Mouse (Mus musculus): ENCODE results near the gene Hmgcs2. TPM values are rescaled to one million over a fixed set of nuclear protein-coding genes. Genes with fewer than 3 reads are reported as not detected.

Hmgcs2 gene
- polyA plus RNA-seq, 1 experiment from 2014 or later: 34.0 TPM

- DNase-seq (ENCODE audit: low spot score) (no peak), ATAC-seq (no peak)
- no peaks in the 10 kb centered on the region for H3K27me3 ChIP-seq (replicated peaks; ENCODE audit: insufficient read depth, low read length)
- no peak overlapping the region for H3K9ac ChIP-seq (replicated peaks; ENCODE audit: low read depth)
- WGBS: 29% methylated on average over 7 of the region's 8 CpGs
- no peak overlapping the region for H3K4me2 ChIP-seq (replicated peaks; ENCODE audit: low read depth, low read length)
- H3K4me1 ChIP-seq (ENCODE audit: insufficient read depth, low read depth, low read length): no peaks in the 10 kb centered on the region
- H3K9me3 ChIP-seq (ENCODE audit: low read length): no peaks in the 10 kb centered on the region
- TF ChIP-seq CTCF (IDR thresholded peaks at IDR 0.05) (no peak), EP300 (IDR thresholded peaks at IDR 0.05) (no peak)
- H3K27ac ChIP-seq (ENCODE audit: low read length): no peak overlapping the region
- H3K4me3 ChIP-seq (ENCODE audit: low read depth, low read length): no peak overlapping the region
- no peaks in the 10 kb centered on the region for H3K36me3 ChIP-seq (ENCODE audit: insufficient read depth, low read length)
Measured at GRCm38 (mm10) chr3:98348705-98349104, 68.5 kb downstream of the Hmgcs2 start.

DNA sequence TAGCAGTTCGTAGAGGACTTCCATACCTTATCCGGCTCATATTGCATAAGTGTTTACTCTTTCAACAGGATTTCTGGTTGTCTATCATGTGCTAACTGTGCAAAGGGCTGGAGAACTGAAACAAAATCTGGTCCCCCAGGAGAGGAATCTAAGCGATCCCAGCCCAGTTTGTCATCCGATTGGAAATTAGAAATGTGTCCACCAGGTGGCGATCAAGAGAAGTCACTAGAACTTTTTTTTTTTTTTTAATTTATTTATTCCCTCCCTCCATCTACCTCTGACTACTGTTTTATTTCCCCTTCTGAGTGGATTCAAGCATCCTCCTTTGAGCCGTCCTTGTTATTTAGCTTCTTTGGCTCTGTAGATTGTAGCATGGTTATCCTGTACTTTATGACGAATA is 73.7 kb downstream of the Hmgcs2 start:
- DNase-seq (ENCODE audit: low spot score) (peak; percentile 62), ATAC-seq (no peak)
- TF ChIP-seq CTCF (IDR thresholded peaks at IDR 0.05) (peak; percentile 68), EP300 (IDR thresholded peaks at IDR 0.05) (no peak)
- Histone ChIP-seq H3K36me3 (ENCODE audit: insufficient read depth, low read length) (no peaks in the 10 kb centered on the region), H3K9me3 (ENCODE audit: low read length) (no peaks in the 10 kb centered on the region), H3K4me2 (replicated peaks; ENCODE audit: low read depth, low read length) (no peak overlapping the region), H3K4me1 (ENCODE audit: insufficient read depth, low read depth, low read length) (no peaks in the 10 kb centered on the region), H3K27ac (ENCODE audit: low read length) (no peak overlapping the region), H3K9ac (replicated peaks; ENCODE audit: low read depth) (no peak overlapping the region), H3K4me3 (ENCODE audit: low read depth, low read length) (no peak overlapping the region), H3K27me3 (replicated peaks; ENCODE audit: insufficient read depth, low read length) (no peaks in the 10 kb centered on the region)
- 21% methylated on average over 7 of the region's 7 CpGs for WGBS

DNA sequence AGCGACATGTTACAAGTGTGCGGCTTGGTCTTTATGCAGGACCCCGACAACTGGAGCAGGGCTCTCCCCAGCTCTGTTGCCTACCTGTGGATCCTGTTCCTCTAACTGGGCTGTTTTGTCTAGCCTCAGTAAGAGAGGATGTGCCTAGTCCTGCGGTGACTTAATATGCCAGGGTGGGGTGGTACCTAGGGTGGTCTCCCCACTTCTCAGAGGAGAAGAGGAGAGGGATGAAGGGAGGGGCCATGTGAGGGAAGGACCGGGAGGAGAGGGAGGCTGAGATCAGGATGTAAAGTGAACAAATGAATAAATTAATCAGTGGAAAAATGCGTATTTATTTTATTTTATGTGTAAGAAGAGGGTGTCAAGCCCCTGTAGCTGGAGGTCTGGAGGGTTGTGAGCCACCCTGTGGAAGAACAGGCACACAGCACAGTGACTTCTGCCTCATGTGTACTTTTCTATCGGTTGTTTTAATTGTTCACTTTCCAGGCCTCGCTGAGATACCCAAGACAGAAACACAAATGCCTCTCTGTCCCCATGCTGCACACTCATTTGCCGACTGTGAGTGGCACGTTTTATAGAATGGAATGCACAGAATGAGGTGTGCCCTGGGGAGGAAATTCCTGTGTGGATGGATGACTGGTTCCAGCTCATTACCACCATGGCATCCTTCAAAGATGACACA is 75.2 kb downstream of the Hmgcs2 start:
- DNase-seq (ENCODE audit: low spot score): peak; percentile 41
- ATAC-seq: peak; percentile 84
- Histone ChIP-seq H3K4me3 (ENCODE audit: low read depth, low read length) (no peak overlapping the region), H3K9ac (replicated peaks; ENCODE audit: low read depth) (no peak overlapping the region), H3K9me3 (ENCODE audit: low read length) (no peaks in the 10 kb centered on the region), H3K27ac (ENCODE audit: low read length) (0 out of 2 replicates have a peak overlapping the region, but pooled peaks have one; percentile 23), H3K27me3 (replicated peaks; ENCODE audit: insufficient read depth, low read length) (no peaks in the 10 kb centered on the region), H3K4me1 (ENCODE audit: insufficient read depth, low read depth, low read length) (no peaks in the 10 kb centered on the region), H3K4me2 (replicated peaks; ENCODE audit: low read depth, low read length) (no peak overlapping the region), H3K36me3 (ENCODE audit: insufficient read depth, low read length) (no peaks in the 10 kb centered on the region)
- 56% methylated on average over 10 of the region's 10 CpGs for WGBS
- TF ChIP-seq CTCF (IDR thresholded peaks at IDR 0.05) (peak; percentile 28; the same call in 1 of the 2 replicates), EP300 (IDR thresholded peaks at IDR 0.05) (peak; percentile 77)

- no peak for TF ChIP-seq EP300 (IDR thresholded peaks at IDR 0.05)
- TF ChIP-seq CTCF (IDR thresholded peaks at IDR 0.05): no peak
- no peak overlapping the region for H3K27ac ChIP-seq (ENCODE audit: low read length)
Measured at GRCm38 (mm10) chr3:98356026-98356365, 75.8 kb downstream of the Hmgcs2 start.

DNA sequence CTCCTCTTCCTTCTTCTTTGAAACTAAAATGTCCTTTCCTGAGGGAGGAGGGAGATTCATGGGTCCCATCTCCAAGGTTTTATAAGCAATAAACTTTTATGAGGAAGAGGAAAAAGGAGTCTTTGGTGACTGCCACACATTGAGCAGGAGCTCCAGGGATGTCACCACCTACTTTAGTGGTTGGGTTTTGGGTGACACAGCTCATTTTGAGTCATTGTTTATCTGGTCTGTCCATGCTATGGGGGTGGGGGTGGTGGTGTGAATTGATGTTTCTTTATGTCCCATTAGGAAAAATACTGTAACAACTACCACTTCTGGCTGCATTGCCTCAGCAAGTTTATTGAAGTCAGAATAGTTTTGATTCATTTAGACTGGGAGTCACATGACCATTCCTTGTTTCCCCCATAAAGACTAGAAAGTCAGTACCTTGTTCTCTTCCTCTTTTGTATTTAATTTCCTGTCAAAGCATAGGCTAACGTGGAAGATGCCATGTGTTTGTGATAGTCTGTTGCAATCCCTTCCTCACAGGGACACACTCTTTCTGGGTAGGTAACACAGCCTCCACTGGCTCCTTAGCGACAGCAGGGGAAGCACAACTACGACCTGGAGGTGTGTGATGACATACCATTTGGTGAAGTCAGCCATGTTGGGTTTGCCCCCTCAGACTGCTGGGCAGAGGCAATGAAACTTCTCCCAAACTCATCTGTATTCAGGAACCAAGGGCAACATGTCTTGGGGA is 76.6 kb downstream of the Hmgcs2 start:
- ATAC-seq: no peak
- Histone ChIP-seq H3K27me3 (replicated peaks; ENCODE audit: insufficient read depth, low read length) (no peaks in the 10 kb centered on the region), H3K9ac (replicated peaks; ENCODE audit: low read depth) (no peak overlapping the region), H3K4me1 (ENCODE audit: insufficient read depth, low read depth, low read length) (no peaks in the 10 kb centered on the region), H3K4me2 (replicated peaks; ENCODE audit: low read depth, low read length) (no peak overlapping the region), H3K27ac (ENCODE audit: low read length) (no peak overlapping the region), H3K36me3 (ENCODE audit: insufficient read depth, low read length) (no peaks in the 10 kb centered on the region), H3K4me3 (ENCODE audit: low read depth, low read length) (no peak overlapping the region), H3K9me3 (ENCODE audit: low read length) (no peaks in the 10 kb centered on the region)
- WGBS: 43% methylated on average over 3 of the region's 3 CpGs
- no peak for DNase-seq (ENCODE audit: low spot score)
- TF ChIP-seq EP300 (IDR thresholded peaks at IDR 0.05) (no peak), CTCF (IDR thresholded peaks at IDR 0.05) (no peak)

More at GRCm38 (mm10) chr3:98356026-98356365, 75.8 kb downstream of the Hmgcs2 start:
- Histone ChIP-seq H3K4me1 (ENCODE audit: insufficient read depth, low read depth, low read length) (no peaks in the 10 kb centered on the region), H3K9me3 (ENCODE audit: low read length) (no peaks in the 10 kb centered on the region), H3K36me3 (ENCODE audit: insufficient read depth, low read length) (no peaks in the 10 kb centered on the region), H3K4me3 (ENCODE audit: low read depth, low read length) (no peak overlapping the region), H3K4me2 (replicated peaks; ENCODE audit: low read depth, low read length) (no peak overlapping the region), H3K9ac (replicated peaks; ENCODE audit: low read depth) (no peak overlapping the region), H3K27me3 (replicated peaks; ENCODE audit: insufficient read depth, low read length) (no peaks in the 10 kb centered on the region)
- 0 out of 2 replicates have a peak, but pooled peaks have one; percentile 4 for ATAC-seq
- WGBS: 65% methylated on average over 6 of the region's 6 CpGs
- DNase-seq (ENCODE audit: low spot score): no peak

Other genes starting within 250 kb of the Hmgcs2 start
- not detected in 2 replicates for gene Adam30, start 119.8 kb upstream of the Hmgcs2 start, polyA plus RNA-seq (2015; fragmentation: Nextera tagmentation; extraction: Ambion mirVana)
- gene Reg4, start 58.3 kb upstream of the Hmgcs2 start, polyA plus RNA-seq (2015; fragmentation: Nextera tagmentation; extraction: Ambion mirVana): not detected in 2 replicates
- gene Phgdh, start 59.6 kb downstream of the Hmgcs2 start, polyA plus RNA-seq (2015; fragmentation: Nextera tagmentation; extraction: Ambion mirVana): 12.1 and 15.1 TPM in 2 replicates
- gene Zfp697, start 102.0 kb downstream of the Hmgcs2 start, polyA plus RNA-seq (2015; fragmentation: Nextera tagmentation; extraction: Ambion mirVana): 9.2 and 10.6 TPM in 2 replicates
- not detected in 2 replicates for gene Gm4450, start 176.7 kb downstream of the Hmgcs2 start, polyA plus RNA-seq (2015; fragmentation: Nextera tagmentation; extraction: Ambion mirVana)
- not detected in 2 replicates for gene Hsd3b4, start 230.1 kb downstream of the Hmgcs2 start, polyA plus RNA-seq (2015; fragmentation: Nextera tagmentation; extraction: Ambion mirVana)